19 mouse cellular contexts compared by ENCODE assay signal in the genomic region with DNA sequence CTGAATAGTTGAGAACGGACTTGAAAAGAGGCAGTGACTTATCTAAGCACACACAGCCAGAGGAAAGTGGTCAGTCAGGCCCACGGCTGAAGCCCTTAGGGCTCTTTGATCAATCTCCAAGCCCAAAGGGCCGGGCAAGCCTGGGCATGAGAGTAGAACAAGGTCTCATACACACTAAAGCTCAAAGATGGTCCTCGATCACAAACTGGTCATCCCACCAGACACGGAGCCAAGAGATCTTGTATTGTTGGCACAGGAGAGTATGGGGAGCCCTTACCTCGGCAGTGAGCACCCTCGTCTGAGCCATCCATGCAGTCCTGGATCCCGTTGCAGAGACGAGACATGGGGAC. TPM values are rescaled to one million over a fixed set of nuclear protein-coding genes. Genes with fewer than 3 reads are reported as not detected.
DNase-seq lines count a peak whose midpoint lies in the region; ATAC-seq and TF ChIP-seq lines count a peak whose summit lies in the region.
"Had no signal": no experiment of that assay in that cellular context is flagged by ENCODE, and none has a peak within 500 bp of the region (broad histone marks: within the 10 kb centered on the region; RNA-seq: fewer than 3 reads in every experiment).

No protein-coding gene starts in this region.

- no peak overlapping the region for H3K4me2 ChIP-seq in liver, embryonic 12.5 days
- no peak overlapping the region for H3K4me2 ChIP-seq in intestine, embryonic 16.5 days (ENCODE audit: low read depth, low read length)
- H3K4me2 ChIP-seq in stomach, embryonic 16.5 days (ENCODE audit: low read depth, low read length): no peak overlapping the region
- no peak overlapping the region for H3K4me2 ChIP-seq in midbrain, embryonic 16.5 days (ENCODE audit: low read length)
- H3K4me2 ChIP-seq: forebrain, embryonic 15.5 days; hindbrain, embryonic 12.5 days; midbrain, embryonic 13.5 days had no signal

- no peak overlapping the region for H3K4me3 ChIP-seq in heart, adult 2 months
- no peak overlapping the region for H3K4me3 ChIP-seq in liver, adult 2 months (ENCODE audit: insufficient read depth, low read depth, low read length)
- H3K4me3 ChIP-seq in liver, embryonic 12.5 days: no peak overlapping the region
- no peak overlapping the region for H3K4me3 ChIP-seq in intestine, embryonic 16.5 days (ENCODE audit: low read length)
- H3K4me3 ChIP-seq in stomach, embryonic 16.5 days (replicated peaks; ENCODE audit: low read length): no peak overlapping the region
- H3K4me3 ChIP-seq in midbrain, embryonic 16.5 days (ENCODE audit: low read depth, low read length): no peak overlapping the region
- H3K4me3 ChIP-seq: erythroblast, embryonic 14.5 days; forebrain, embryonic 15.5 days; hindbrain, embryonic 12.5 days; midbrain, embryonic 13.5 days had no signal

- H3K4me1 ChIP-seq in heart, adult 2 months (ENCODE audit: control insufficient read depth, insufficient read depth, low read length): peaks cover 3% of the 10 kb centered on the region
- peaks cover 40% of the 10 kb centered on the region for H3K4me1 ChIP-seq in liver, adult 2 months (ENCODE audit: control insufficient read depth, insufficient read depth, low read length)
- peaks cover 42% of the 10 kb centered on the region for H3K4me1 ChIP-seq in liver, embryonic 12.5 days
- H3K4me1 ChIP-seq in intestine, embryonic 16.5 days (ENCODE audit: control insufficient read depth, insufficient read depth, low read length): peaks cover 56% of the 10 kb centered on the region
- peaks cover 51% of the 10 kb centered on the region for H3K4me1 ChIP-seq in stomach, embryonic 16.5 days (ENCODE audit: control insufficient read depth, insufficient read depth, low read length)
- H3K4me1 ChIP-seq in midbrain, embryonic 16.5 days (ENCODE audit: control insufficient read depth, insufficient read depth, low read length): peaks cover 5% of the 10 kb centered on the region

- H3K27me3 ChIP-seq in heart, adult 2 months (ENCODE audit: control insufficient read depth, insufficient read depth, low read length): no peaks in the 10 kb centered on the region
- no peaks in the 10 kb centered on the region for H3K27me3 ChIP-seq in liver, adult 2 months (ENCODE audit: control insufficient read depth, insufficient read depth, low read length)
- H3K27me3 ChIP-seq in liver, embryonic 12.5 days (replicated peaks): peaks cover 35% of the 10 kb centered on the region
- no peaks in the 10 kb centered on the region for H3K27me3 ChIP-seq in intestine, embryonic 16.5 days (replicated peaks; ENCODE audit: control insufficient read depth, insufficient read depth, low read length)
- H3K27me3 ChIP-seq in stomach, embryonic 16.5 days (ENCODE audit: control insufficient read depth, insufficient read depth, low read length): no peaks in the 10 kb centered on the region
- H3K27me3 ChIP-seq in midbrain, embryonic 16.5 days (ENCODE audit: control insufficient read depth, insufficient read depth, low read depth, low read length): no peaks in the 10 kb centered on the region
- H3K27me3 ChIP-seq: forebrain, embryonic 15.5 days; hindbrain, embryonic 12.5 days; midbrain, embryonic 13.5 days had no signal

- H3K79me2 ChIP-seq in heart, adult 2 months (replicated peaks; ENCODE audit: control insufficient read depth, insufficient read depth, low read length): no peaks in the 10 kb centered on the region
- H3K79me2 ChIP-seq in liver, adult 2 months (ENCODE audit: control insufficient read depth, insufficient read depth, low read length): peaks cover 9% of the 10 kb centered on the region; the same call in 1 of the 2 replicates

- no peaks in the 10 kb centered on the region for H3K36me3 ChIP-seq in heart, adult 2 months (ENCODE audit: control insufficient read depth, insufficient read depth, low read length)
- H3K36me3 ChIP-seq in liver, adult 2 months (ENCODE audit: control insufficient read depth, insufficient read depth, low read length): peaks cover 48% of the 10 kb centered on the region
- H3K36me3 ChIP-seq in liver, embryonic 12.5 days: peaks cover 39% of the 10 kb centered on the region
- peaks cover 15% of the 10 kb centered on the region for H3K36me3 ChIP-seq in intestine, embryonic 16.5 days (ENCODE audit: control insufficient read depth, insufficient read depth, low read length)
- H3K36me3 ChIP-seq in stomach, embryonic 16.5 days (ENCODE audit: control insufficient read depth, insufficient read depth, low read length): peaks cover 30% of the 10 kb centered on the region
- peaks cover 47% of the 10 kb centered on the region for H3K36me3 ChIP-seq in midbrain, embryonic 16.5 days (ENCODE audit: control insufficient read depth, insufficient read depth, low read length)

- TF ChIP-seq EP300 in heart, adult 2 months (IDR thresholded peaks at IDR 0.05; ENCODE audit: insufficient read depth, low read depth, low read length): no peak

- H3K9ac ChIP-seq in heart, adult 2 months (ENCODE audit: low read depth, low read length): no peak overlapping the region
- H3K9ac ChIP-seq in liver, adult 2 months (ENCODE audit: low read depth, low read length): no peak overlapping the region
- H3K9ac ChIP-seq in liver, embryonic 12.5 days: no peak overlapping the region
- 0 out of 2 replicates have a peak overlapping the region, but pooled peaks have one; percentile 34 for H3K9ac ChIP-seq in intestine, embryonic 16.5 days (ENCODE audit: low read depth, low read length)
- H3K9ac ChIP-seq in stomach, embryonic 16.5 days (ENCODE audit: low read length): no peak overlapping the region
- H3K9ac ChIP-seq in midbrain, embryonic 16.5 days (ENCODE audit: low read depth, low read length): no peak overlapping the region
- H3K9ac ChIP-seq: forebrain, embryonic 15.5 days; hindbrain, embryonic 12.5 days; midbrain, embryonic 13.5 days had no signal

- WGBS in heart, adult 2 months: 82% methylated on average over 9 of the region's 9 CpGs
- WGBS in liver, adult 2 months: 52% methylated on average over 9 of the region's 9 CpGs
- 63% methylated on average over 9 of the region's 9 CpGs for WGBS in liver, embryonic 12.5 days (ENCODE audit: insufficient replicate concordance)
- 85% methylated on average over 9 of the region's 9 CpGs for WGBS in intestine, embryonic 16.5 days
- WGBS in stomach, embryonic 16.5 days: 76% methylated on average over 9 of the region's 9 CpGs
- 94% methylated on average over 9 of the region's 9 CpGs for WGBS in midbrain, embryonic 16.5 days

- H3K27ac ChIP-seq in heart, adult 2 months: no peak overlapping the region
- peak overlapping the region; percentile 4 for H3K27ac ChIP-seq in liver, adult 2 months (replicated peaks; ENCODE audit: insufficient read depth, low read depth, low read length)
- no peak overlapping the region for H3K27ac ChIP-seq in liver, embryonic 12.5 days
- peak overlapping the region; percentile 63; the same call in 1 of the 2 replicates for H3K27ac ChIP-seq in intestine, embryonic 16.5 days (ENCODE audit: low read length)
- H3K27ac ChIP-seq in stomach, embryonic 16.5 days (ENCODE audit: low read length): peak overlapping the region; percentile 77
- no peak overlapping the region for H3K27ac ChIP-seq in midbrain, embryonic 16.5 days (ENCODE audit: low read length)
- H3K27ac ChIP-seq: forebrain, embryonic 15.5 days; hindbrain, embryonic 12.5 days; midbrain, embryonic 13.5 days had no signal

- H3K9me3 ChIP-seq in liver, embryonic 12.5 days (replicated peaks): no peaks in the 10 kb centered on the region
- H3K9me3 ChIP-seq in intestine, embryonic 16.5 days (ENCODE audit: control insufficient read depth, low read length): no peaks in the 10 kb centered on the region
- H3K9me3 ChIP-seq in stomach, embryonic 16.5 days (replicated peaks; ENCODE audit: control insufficient read depth, low read length): no peaks in the 10 kb centered on the region
- H3K9me3 ChIP-seq in midbrain, embryonic 16.5 days (replicated peaks; ENCODE audit: control insufficient read depth, low read length, poor library complexity, severe bottlenecking): no peaks in the 10 kb centered on the region
- H3K9me3 ChIP-seq: forebrain, embryonic 15.5 days; hindbrain, embryonic 12.5 days; midbrain, embryonic 13.5 days had no signal

- DNase-seq in heart, adult 11 months: peak; percentile 90
- DNase-seq in heart, adult 2 months: no peak
- DNase-seq in liver, adult 2 months (ENCODE audit: extremely low read depth, low read depth, low spot score): no peak
- DNase-seq: adrenal gland, adult 2 months; cerebellum, adult 18-20 months; heart, adult 18-20 months; kidney, adult 2 months; liver; lung, adult 2 months; thymus, adult 2 months had no signal

- no peak for TF ChIP-seq POLR2A in heart, adult 2 months (IDR thresholded peaks at IDR 0.05; ENCODE audit: insufficient read depth, low read depth, low read length)
- TF ChIP-seq POLR2A in liver, adult 2 months (IDR thresholded peaks at IDR 0.05; ENCODE audit: extremely low read depth, insufficient read depth, low read length): no peak

- no peak for TF ChIP-seq CTCF in heart, adult 2 months (IDR thresholded peaks at IDR 0.05)
- no peak for TF ChIP-seq CTCF in liver, adult 2 months (IDR thresholded peaks at IDR 0.05; ENCODE audit: low read depth, low read length)

- ATAC-seq in liver, embryonic 12.5 days: no peak
- ATAC-seq in intestine, embryonic 16.5 days: no peak
- no peak for ATAC-seq in stomach, embryonic 16.5 days (ENCODE audit: insufficient read depth, low FRiP score)
- no peak for ATAC-seq in monocyte, adult 5-6 weeks (replicated peaks; ENCODE audit: insufficient number of reproducible peaks, low FRiP score, low TSS enrichment, poor library complexity, severe bottlenecking)
- ATAC-seq in midbrain, embryonic 16.5 days: no peak
- ATAC-seq: forebrain, embryonic 15.5 days; midbrain, embryonic 13.5 days had no signal

- intact Hi-C loops in heart, adult 2 months (cut with DNase I): no loop called here

RNA-seq across cellular contexts. Expression of a gene that starts 10.9 kb away (rescaled TPM):
- 10 to 100 TPM; 74.0 to 79.5 TPM for total RNA-seq in heart, adult 2 months (2021)
- 74.1 and 83.7 TPM in 2 replicates for polyA plus RNA-seq in heart, adult 2 months (2012; rRNA removed)
- 193 and 278 TPM in 2 replicates for total RNA-seq in liver, adult 2 months (2014; rRNA removed)
- 354 and 373 TPM in 2 replicates for polyA plus RNA-seq in liver, adult 2 months (2012; rRNA removed)
- polyA plus RNA-seq in liver, embryonic 12.5 days (2016; fragmentation: Nextera tagmentation; extraction: Ambion mirVana): 22.8 and 26.5 TPM in 2 replicates
- 64.6 and 67.0 TPM in 2 replicates for polyA plus RNA-seq in intestine, embryonic 16.5 days (2015; fragmentation: Nextera tagmentation; extraction: Ambion mirVana)
- polyA plus RNA-seq in stomach, embryonic 16.5 days (2015; fragmentation: Nextera tagmentation; extraction: Ambion mirVana): 95.6 and 102 TPM in 2 replicates
- 147 to 219 TPM (median 171 TPM) in 3 replicates for total RNA-seq in monocyte, adult 5-6 weeks (2017)
- 110 and 117 TPM in 2 replicates for polyA plus RNA-seq in midbrain, embryonic 16.5 days (2015; fragmentation: Nextera tagmentation; extraction: Ambion mirVana)

RNA-seq across cellular contexts. Expression of a gene that starts 32.7 kb away (rescaled TPM):
- 10 to 100 TPM; 43.7 to 43.9 TPM for total RNA-seq in heart, adult 2 months (2021)
- 49.5 and 61.7 TPM in 2 replicates for polyA plus RNA-seq in heart, adult 2 months (2012; rRNA removed)
- 27.7 and 29.1 TPM in 2 replicates for total RNA-seq in liver, adult 2 months (2014; rRNA removed)
- 29.4 and 44.7 TPM in 2 replicates for polyA plus RNA-seq in liver, adult 2 months (2012; rRNA removed)
- 19.2 and 19.4 TPM in 2 replicates for polyA plus RNA-seq in liver, embryonic 12.5 days (2016; fragmentation: Nextera tagmentation; extraction: Ambion mirVana)
- 46.8 and 49.3 TPM in 2 replicates for polyA plus RNA-seq in intestine, embryonic 16.5 days (2015; fragmentation: Nextera tagmentation; extraction: Ambion mirVana)
- 49.7 and 60.3 TPM in 2 replicates for polyA plus RNA-seq in stomach, embryonic 16.5 days (2015; fragmentation: Nextera tagmentation; extraction: Ambion mirVana)
- total RNA-seq in monocyte, adult 5-6 weeks (2017): 171 to 211 TPM (median 204 TPM) in 3 replicates
- polyA plus RNA-seq in midbrain, embryonic 16.5 days (2015; fragmentation: Nextera tagmentation; extraction: Ambion mirVana): 4.4 and 5.4 TPM in 2 replicates

RNA-seq across cellular contexts. Expression of a gene that starts 56.7 kb away (rescaled TPM):
- total RNA-seq in heart, adult 2 months (2021): 1 to 10 TPM; 3.7 to 4.2 TPM
- polyA plus RNA-seq in heart, adult 2 months (2012; rRNA removed): 2.2 and 4.0 TPM in 2 replicates
- total RNA-seq in liver, adult 2 months (2014; rRNA removed): 5.5 and 6.3 TPM in 2 replicates
- polyA plus RNA-seq in liver, adult 2 months (2012; rRNA removed): 2.0 and 2.7 TPM in 2 replicates
- 7.0 and 8.0 TPM in 2 replicates for polyA plus RNA-seq in liver, embryonic 12.5 days (2016; fragmentation: Nextera tagmentation; extraction: Ambion mirVana)
- polyA plus RNA-seq in intestine, embryonic 16.5 days (2015; fragmentation: Nextera tagmentation; extraction: Ambion mirVana): 4.8 and 5.9 TPM in 2 replicates
- polyA plus RNA-seq in stomach, embryonic 16.5 days (2015; fragmentation: Nextera tagmentation; extraction: Ambion mirVana): 8.8 and 10.0 TPM in 2 replicates
- total RNA-seq in monocyte, adult 5-6 weeks (2017): 16.1 to 28.4 TPM (median 17.2 TPM) in 3 replicates
- polyA plus RNA-seq in midbrain, embryonic 16.5 days (2015; fragmentation: Nextera tagmentation; extraction: Ambion mirVana): 3.2 TPM in 2 replicates

RNA-seq across cellular contexts. Expression of a gene that starts 58.3 kb away (rescaled TPM):
- total RNA-seq in heart, adult 2 months (2021): 1 to 10 TPM; 5.0 to 6.3 TPM
- 10.0 and 11.2 TPM in 2 replicates for polyA plus RNA-seq in heart, adult 2 months (2012; rRNA removed)
- total RNA-seq in liver, adult 2 months (2014; rRNA removed): 8.9 and 13.4 TPM in 2 replicates
- polyA plus RNA-seq in liver, adult 2 months (2012; rRNA removed): 16.0 and 16.6 TPM in 2 replicates
- 2.6 and 3.4 TPM in 2 replicates for polyA plus RNA-seq in liver, embryonic 12.5 days (2016; fragmentation: Nextera tagmentation; extraction: Ambion mirVana)
- polyA plus RNA-seq in intestine, embryonic 16.5 days (2015; fragmentation: Nextera tagmentation; extraction: Ambion mirVana): 7.5 and 8.4 TPM in 2 replicates
- polyA plus RNA-seq in stomach, embryonic 16.5 days (2015; fragmentation: Nextera tagmentation; extraction: Ambion mirVana): 9.9 and 10.1 TPM in 2 replicates
- 12.6 to 35.9 TPM (median 17.8 TPM) in 3 replicates for total RNA-seq in monocyte, adult 5-6 weeks (2017)
- polyA plus RNA-seq in midbrain, embryonic 16.5 days (2015; fragmentation: Nextera tagmentation; extraction: Ambion mirVana): 1.6 and 2.1 TPM in 2 replicates

Comparison
In these comparisons a context has a peak if more than half of its experiments do, and no peak if none do; other contexts are left out.
1. H3K27ac ChIP-seq: peak in liver, adult 2 months (single experiment), intestine, embryonic 16.5 days (single experiment) and stomach, embryonic 16.5 days (single experiment); none in heart, adult 2 months (single experiment), liver, embryonic 12.5 days (single experiment) and midbrain, embryonic 16.5 days (single experiment).